Mouse (Mus musculus): Measurements from ENCODE around the gene Wdr86.
"Not testable (repeated sequence)": the region's sequence is repeated elsewhere in the genome, so short reads cannot be mapped to it uniquely, and the experiment has no call there.

The Wdr86 gene

GRCm38 (mm10) chr5:24730488-24730871, at the start of gene Wdr86:
Wdr86 (minus strand) TSS chr5:24730727.
- no peak for DNase-seq

DNA sequence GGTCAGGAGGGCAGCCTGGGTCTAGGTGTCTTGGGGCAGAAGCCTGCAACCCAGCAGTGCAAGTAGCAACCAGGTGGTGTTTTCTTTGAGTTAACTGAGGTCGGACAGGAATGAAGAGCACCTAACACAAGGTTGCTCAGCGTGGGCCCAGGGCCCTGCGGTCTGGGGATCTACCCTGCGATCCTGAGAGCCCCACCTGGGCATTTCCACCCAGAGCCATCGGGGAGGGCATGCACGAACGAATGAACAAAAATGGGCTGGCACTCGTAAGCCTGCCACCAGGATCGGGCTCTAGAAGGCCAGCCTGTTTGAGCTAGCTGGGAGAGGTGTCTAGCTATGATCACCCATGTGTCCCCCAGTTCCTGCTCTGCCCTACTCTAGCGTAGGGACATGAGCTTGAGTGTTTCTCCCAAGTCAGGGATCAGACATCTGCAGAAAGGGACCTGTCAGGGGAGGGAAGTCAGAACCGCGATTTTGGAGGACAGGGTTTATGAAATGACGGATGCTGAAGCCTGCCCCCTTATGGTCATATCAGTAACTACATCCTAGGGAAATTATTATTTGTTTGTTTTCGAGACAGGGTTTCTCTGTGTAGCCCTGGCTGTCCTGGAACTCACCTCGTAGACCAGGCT, 49.5 kb upstream of the Wdr86 start:
- peak; percentile 57 for DNase-seq

DNA sequence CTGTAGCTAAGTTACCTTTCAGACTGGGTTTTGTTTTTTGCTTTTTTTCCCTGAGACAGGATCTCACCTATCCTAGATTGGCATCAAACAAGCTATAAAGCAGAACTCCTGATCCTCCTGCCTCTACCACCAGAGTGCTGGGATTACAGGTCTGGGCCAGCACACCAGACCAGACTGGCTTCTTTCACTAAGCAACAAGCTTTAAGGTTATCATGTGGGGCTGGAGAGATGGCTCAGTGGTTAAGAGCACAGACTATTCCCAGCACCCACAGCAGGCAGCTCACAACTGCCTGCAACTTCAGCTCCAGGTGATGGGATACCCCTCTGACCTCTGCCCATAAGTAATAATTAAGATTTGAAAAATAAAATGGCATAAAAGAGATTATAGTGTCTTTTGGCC, 48.8 kb upstream of the Wdr86 start:
- DNase-seq = no peak

- no peak for DNase-seq
Observed at GRCm38 (mm10) chr5:24778843-24779140, 48.3 kb upstream of the Wdr86 start.

DNA sequence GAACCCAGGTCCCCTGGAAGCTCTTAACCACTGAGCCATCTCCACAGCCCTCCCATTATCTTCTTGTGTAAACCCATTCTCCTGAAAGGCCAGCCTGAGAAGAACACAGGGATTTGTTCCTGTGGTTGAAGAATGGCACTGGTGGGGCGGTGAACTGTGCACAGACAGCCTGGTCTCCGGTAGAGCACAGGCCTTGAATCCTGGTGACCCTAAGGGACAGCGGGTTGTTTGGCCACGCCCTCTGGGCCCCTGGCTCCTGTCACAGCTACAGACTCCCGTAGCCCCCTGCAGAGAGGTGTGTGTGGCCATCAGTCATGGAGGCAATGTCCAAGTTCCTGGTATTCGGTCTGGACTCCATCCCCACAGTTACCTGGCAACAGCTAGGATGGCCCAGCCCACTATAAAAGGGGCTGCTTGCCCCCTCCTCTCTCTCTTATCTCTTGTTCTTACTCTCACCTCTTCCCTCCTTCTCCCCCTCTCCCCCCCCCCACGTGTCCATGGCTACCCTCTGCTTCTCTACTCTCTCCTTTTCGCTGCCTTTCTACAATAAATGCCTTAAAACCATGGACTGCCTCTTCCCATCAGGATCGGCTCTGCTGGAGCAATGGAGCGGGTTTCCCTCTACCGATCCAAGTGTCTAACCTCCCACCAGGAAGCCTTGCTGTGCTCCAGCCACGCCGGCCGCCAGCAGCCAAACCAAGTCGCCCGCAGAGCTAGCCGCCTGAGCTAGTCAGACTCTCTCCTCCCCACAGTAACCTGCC, 47.7 kb upstream of the Wdr86 start:
- no peak for DNase-seq

GRCm38 (mm10) chr5:24776681-24777080, 46.2 kb upstream of the Wdr86 start:
- no peak for DNase-seq

- not testable (repeated sequence) for DNase-seq
Observed at GRCm38 (mm10) chr5:24774549-24774948, 44.0 kb upstream of the Wdr86 start.

DNA sequence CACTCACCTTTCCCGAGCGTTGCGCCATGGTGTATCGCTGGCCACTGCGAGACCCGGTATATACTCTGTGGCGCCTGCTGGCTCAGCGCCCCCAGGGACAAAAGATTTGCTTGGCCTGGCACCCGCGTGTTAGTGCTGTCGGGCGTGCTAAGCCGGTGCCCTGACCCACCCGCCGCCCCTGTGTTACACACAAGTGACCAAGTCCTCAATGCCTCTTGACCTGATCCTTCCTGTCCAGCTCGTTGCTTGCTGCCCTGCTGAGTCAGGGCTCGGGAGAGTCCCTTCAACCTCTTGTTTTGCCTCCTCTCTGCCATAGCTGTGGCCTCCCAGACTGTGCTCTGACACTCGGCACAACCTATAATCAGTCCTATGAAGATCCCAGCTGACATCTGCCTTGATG, 27.3 kb upstream of the Wdr86 start, which contains the start of gene Crygn:
Gene Crygn, minus strand, starts transcription at position 193 of the 400 bp plus-strand sequence.
- no peak for DNase-seq

DNA sequence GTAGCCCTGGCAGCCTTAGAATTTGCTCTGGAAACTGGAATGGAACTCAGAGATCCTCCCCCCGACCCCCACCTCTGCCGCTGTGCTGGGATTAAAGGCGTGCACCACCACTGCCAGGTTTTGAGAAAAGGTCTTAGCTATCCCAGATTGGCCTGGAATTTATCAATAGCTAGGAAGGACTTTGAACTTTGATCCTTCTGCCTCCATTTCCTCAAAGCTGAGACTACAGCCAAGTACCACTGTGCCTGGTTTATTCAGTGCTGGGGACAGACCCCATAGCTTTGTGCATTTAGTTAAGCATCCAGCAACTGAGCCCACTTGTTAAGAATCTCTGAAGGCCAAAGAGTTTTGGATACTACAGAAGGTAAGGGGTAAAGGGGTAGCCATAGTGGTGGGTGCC, 26.4 kb upstream of the Wdr86 start:
- no peak for DNase-seq

- no peak for DNase-seq
Observed at GRCm38 (mm10) chr5:24752175-24752498, 21.6 kb upstream of the Wdr86 start.

DNA sequence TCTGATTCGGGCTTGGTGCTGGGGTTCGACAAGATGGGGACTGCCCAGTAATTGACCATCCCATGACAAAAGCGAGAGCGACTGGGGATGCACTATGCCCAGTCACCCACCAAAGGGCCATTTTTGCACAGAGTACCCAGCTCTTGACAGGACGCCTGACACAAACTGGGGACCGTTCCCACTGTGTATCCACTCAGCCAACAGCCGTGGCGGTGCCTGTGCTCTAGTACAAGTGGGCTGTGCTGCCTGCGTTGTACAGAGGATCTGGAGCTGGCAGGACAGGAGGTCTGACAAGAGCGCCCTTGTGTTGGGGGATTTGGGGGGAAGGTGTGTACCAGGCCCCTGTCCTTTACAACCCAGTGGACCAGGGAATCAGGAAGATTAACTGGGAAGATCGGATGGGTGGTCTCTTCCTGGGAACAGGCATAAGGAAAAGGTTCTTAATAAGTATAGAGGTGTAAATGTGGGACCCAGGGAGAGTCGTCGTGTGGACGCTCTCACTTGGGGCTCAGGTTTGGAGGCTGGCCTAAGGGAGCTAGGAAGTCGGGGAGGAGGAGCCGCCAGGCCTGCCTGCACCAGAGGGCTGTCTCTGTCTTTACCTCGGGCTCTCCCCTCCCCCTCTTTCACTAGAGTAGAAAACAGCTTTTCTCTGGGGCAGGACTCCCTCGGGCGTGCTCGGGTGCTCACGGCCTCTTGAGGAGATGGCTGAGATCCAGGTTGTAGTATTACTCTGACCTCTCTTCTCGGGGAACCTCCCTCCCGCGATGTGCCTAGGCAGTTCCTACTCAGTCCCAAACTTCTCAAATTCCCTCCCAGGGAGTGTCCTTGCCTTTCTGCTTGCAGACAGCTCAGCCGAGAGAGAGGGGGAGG, 21.0 kb upstream of the Wdr86 start:
- DNase-seq = peak; percentile 25

GRCm38 (mm10) chr5:24750321-24751304, 20.1 kb upstream of the Wdr86 start:
- peak; percentile 85 for DNase-seq

DNA sequence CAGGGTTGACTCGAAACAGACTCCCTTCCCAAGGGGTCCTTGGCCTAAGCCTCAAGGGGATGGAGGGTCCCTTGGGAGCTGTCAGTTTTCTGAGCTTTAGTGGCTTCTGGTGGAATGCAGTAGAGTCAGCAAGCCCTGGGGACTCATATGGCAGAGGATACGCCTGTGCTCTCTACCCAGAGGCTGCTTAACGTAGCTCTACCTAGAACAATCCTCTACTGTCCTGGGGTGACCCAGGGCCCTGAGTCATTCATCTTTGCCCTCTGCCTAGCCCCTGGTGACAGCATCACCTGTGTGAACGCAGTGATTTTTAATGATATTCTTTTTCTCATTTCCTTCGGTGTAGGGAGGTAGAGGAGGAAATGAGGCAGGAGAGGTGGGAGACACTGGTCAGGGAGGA, 19.2 kb upstream of the Wdr86 start:
- DNase-seq = peak; percentile 10

DNA sequence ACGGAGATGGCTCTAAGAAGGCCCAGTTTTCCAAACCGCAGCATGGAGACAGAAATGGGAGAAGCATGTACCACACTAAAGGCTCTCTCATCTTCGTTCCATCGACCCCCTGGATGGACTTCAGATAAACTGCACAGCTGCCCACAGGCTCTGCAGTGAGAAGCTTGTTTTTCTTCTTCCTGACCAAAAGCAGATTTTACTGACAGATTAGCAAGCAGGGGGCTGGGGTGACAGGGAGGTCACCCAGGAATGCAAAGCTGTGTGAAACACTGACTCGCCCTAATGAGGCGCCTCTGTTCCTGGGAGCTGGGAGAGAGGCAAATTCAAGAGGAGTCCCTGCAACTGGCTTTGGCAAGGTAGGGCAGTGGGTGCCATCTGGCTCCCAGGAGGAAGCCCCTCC, 17.0 kb upstream of the Wdr86 start:
- DNase-seq = no peak

- DNase-seq = no peak
Observed at GRCm38 (mm10) chr5:24743956-24744355, 13.4 kb upstream of the Wdr86 start.

GRCm38 (mm10) chr5:24741172-24741885, 10.8 kb upstream of the Wdr86 start:
- DNase-seq = no peak

- no peak for DNase-seq
Observed at GRCm38 (mm10) chr5:24739141-24739753, 8.7 kb upstream of the Wdr86 start.

- DNase-seq = no peak
Observed at GRCm38 (mm10) chr5:24738517-24738916, 8.0 kb upstream of the Wdr86 start.

GRCm38 (mm10) chr5:24737595-24737994, 7.1 kb upstream of the Wdr86 start:
- DNase-seq = no peak

DNA sequence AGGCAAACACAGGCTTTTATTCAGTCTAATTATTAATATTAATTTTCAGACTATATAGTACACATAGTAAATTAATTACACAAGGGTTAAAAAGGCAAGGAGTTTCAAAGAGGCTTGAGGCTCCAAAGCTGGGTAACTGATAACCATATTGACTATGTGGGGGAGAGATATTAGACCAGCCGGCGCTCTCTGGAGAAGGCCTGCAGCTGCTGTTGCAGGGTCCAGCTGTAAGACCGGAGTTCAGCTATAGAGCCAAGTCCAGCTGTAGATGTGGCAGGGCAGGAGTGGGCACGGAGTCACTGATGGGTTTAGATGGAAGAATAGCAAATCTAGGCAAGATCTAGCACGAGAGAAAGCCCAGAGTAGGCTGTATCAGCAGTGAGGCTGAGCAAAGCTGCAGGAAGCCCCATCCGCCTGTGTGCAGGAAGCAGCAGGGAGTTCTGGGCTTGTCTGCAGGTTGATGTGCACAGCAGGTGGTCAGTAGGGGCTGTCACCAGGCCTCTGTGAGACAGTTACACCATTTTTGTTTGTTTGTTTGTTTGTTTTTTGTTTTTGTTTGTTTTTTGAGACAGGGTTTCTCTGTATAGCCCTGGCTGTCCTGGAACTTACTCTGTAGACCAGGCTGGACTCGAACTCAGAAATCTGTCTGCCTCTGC, 3.4 kb upstream of the Wdr86 start:
- no peak for DNase-seq

DNA sequence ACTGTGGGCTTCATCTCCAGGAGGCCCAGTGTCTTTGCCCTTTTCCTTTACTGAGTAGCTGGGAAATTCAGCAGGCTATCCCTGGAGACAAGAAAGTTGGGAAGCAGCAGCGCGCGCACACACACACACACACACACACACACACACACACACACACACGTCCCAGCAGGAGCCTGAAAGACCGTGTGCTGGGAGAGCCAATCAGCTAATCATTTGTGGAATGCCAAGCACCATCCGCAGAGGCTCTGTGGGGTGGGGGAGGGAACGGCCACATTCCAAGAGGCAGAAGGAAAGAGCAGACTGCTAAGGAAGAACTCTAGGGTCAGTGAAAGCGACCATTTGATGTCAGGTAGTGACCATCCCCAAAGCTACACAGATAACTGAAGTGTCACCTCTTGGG, 2.6 kb upstream of the Wdr86 start:
- DNase-seq = no peak

Measured in cerebellum, adult 8-10 months (tissue).